Mouse (Mus musculus): Measurements from ENCODE around the gene Smim27.
"Not testable (repeated sequence)": the region's sequence is repeated elsewhere in the genome, so short reads cannot be mapped to it uniquely, and the experiment has no call there.

Smim27 gene

DNA sequence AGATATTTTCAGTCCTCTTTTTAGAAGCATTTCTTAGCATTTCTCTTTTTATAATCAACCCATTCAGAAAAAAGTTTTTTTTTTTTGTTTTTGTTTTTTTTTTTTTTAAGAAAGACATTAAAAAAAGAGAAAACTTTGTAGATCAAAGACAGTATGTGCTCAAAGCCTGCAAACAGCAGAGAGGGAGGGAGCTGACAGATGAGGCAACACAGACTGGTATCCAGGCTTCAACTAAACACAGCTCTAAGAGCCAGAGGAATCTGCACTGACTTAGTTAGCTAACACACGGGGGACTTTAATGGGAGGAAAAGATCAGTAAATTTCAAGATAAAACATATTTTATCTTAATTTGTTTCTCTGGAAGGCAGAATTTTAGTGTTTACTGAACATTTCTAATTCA lies 5.1 kb upstream of the Smim27 start:
- no peak for DNase-seq (ENCODE audit: low spot score)

DNA sequence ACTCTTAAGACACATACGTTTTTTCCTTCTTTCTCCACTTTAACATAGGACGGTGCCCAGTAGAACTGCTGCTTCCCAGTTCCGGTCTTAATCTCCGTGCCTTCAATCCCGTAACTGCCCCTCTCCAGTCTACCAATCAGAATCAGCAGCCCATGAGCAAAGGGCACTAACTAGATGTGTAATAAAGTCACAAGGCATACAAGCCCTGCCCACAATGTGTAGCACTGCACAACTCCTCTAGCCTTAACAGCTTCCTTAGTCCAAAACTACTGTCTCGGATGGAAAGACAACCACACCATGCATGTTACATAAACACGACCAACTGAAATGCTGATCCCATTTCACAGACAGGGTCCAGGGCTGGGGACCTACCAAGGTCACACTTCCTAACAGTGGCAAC lies 1.7 kb upstream of the Smim27 start:
- DNase-seq (ENCODE audit: low spot score) = peak; percentile 56

DNA sequence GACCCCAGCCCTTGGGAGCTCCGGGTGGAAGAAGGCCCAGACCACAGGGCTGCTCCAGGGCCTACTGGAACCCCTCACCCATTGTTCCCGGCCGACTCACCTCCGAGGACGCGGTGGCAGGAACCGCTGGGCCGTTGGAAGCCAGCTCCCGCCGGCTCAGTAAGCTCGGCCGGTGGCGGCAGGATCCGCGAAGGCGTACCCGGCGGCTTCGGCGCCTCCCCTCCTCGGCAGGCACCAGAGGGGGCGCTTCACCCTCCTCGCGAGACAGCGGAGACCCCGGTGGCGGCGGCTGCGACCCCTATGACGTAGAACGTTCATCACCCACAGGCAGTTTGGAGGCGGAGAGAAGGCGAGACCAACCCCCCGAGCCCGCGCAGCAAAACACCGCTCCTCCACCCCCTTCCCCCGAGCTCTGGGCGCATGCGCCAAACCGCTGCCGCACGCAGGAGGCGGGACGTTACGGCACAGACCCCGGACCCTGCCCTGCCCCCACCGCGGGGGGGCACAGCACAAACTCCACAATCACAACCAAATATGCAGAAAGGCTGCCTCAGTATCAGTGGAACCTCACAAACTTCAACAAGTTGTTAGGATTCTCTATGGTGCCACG lies 1.1 kb upstream of the Smim27 start:
- peak; percentile 88 for DNase-seq (ENCODE audit: low spot score)

DNA sequence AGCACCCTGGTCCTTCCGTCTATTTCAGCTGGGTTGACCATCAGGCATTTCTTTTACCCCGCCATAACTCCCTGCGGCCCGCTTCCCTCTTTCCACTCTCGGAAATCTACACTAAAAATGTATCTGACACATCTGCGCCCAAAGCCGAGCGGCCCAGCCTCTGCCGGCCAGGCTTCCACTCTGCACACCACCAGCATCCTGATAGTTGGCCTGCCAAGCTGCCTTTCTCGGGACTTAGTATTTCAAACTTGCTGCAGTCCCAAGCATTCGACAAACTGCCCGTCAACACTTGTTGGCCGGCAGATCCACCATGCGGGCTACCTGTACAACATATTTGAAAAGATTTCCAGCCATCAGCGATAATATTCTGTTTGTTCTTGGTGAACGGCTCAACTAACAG lies 544 bp upstream of the Smim27 start:
- no peak for DNase-seq (ENCODE audit: low spot score)

DNA sequence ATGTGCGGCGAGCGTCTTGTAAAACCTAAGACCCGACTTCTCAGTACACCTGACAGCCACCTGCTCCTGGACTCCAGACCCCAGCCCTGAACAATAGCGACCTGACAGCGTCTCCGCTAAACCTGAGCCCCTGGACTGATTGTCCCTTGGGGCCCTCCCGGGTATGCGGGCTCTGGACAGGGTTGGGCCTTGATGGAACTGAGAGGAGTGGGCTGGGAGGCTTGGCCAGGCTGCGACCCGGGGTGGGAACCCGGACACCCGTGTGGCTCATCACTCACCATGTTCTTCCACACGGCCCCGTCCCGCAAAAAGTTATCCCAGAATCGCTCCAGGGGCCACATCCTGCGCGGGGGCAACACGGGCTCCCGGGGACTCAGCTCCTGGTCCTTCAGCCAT lies 9.5 kb downstream of the Smim27 start:
- DNase-seq (ENCODE audit: low spot score) = no peak

DNA sequence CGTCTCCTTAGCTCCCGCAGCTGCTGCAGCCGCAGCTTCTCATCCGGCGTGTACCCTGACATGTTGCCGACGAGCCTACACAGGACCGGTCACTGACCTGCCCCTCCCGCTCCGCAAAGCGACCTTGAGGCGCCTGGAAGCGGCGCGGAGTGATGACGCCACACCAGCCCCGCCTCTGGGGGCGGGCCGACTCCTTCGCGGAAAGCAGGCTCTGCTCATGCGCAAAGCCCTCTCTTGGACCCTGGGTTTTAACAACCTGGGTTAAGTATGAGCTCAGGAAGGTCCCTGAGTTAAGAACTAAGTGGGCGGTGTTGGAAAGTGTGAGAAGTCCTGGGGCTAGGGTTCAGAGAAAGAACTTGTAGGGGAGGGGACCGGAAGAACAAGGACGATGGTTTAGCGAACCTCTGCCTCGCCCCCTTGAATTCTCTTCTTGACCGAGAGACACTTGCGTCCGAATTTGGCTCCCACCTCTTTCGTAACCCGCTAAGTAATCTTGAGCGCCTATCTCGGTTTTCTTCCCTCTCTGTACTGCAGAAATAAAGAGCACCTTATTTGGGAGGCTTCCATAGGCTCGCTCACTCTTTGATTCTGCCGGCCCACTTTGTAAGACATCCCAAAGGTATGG lies 10.0 kb downstream of the Smim27 start, which contains the start of gene Ndufb6:
Gene Ndufb6 (minus strand): TSS at position 146 of the 625 bp plus-strand sequence.
- DNase-seq (ENCODE audit: low spot score) = peak; percentile 91

DNA sequence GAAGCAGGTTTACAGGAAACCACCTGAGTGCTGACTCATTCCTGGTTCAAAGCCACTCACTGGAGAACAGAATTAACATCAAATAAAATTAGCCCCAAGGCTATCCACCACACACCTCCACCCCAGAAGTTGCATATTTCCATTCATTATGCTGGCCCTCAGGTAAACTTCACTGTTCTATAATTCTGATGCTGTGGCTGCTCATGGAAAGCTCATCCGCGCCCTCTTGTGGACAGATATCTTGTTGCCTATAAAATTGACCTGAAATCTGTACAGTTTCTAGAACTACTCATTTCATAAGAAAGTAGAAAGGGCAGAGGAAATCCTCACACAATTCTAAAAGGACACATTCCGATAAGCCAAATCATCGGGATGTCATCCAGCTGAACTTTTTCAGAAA lies 16.2 kb downstream of the Smim27 start:
- DNase-seq (ENCODE audit: low spot score) = peak; percentile 83

DNA sequence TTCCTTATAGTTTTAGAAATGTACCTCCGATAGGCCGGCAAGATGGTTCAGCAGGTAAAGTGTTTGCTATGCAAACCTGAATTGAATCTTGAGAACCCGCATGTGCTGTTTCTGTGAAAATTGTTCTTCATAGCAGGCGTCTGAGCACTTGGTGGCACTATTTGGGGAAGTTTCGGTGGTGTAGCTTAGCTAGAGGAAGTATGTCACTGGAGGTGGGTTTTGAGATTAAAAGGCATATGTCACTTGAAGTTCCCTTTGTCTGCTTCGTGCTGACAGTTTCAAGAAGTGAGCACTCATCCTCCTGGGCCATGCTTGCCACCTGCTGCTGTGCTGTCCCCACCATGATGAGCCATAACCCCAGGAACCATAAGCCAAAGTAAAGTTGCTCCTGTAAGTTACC lies 18.0 kb downstream of the Smim27 start:
- no peak for DNase-seq (ENCODE audit: low spot score)

DNA sequence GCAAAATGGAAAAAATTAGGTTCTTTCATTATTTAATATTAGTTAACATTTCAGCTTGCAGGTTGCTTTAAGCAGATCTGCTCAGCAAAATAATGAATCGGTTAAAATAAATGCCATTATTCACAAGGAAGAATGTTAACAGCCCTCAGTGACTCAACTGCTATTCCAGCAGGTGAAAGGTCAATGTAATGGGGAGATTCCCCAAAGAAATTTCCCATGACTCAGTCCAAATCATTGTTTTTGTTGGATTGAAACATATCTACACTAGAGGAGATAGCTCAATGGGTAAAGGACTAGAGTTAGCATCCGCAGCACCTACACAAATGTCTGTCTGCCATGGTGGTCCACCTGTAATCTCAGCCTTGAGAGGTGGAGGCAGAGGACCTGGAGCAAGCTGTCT lies 19.7 kb downstream of the Smim27 start:
- peak; percentile 35 for DNase-seq (ENCODE audit: low spot score)

DNA sequence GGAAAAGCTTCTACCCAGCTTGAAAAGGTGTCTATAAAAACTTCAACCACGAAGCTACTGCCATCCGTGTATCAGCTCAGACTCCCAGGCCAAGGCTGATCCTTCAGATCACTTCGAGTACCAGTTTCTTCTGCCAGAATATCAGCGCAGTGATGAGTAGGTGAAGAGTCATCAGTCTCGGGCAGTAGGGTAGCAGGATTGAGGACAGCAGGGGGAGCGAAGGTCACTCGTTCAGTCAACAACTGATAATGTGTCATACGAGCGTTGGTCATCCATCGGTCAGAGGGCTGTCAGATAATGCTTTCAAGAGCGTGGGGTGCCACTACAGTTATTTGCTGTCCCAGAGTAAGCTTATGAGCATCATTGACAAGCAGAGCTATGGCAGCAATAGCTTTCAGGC lies 22.1 kb downstream of the Smim27 start:
- not testable (repeated sequence) for DNase-seq (ENCODE audit: low spot score)

DNA sequence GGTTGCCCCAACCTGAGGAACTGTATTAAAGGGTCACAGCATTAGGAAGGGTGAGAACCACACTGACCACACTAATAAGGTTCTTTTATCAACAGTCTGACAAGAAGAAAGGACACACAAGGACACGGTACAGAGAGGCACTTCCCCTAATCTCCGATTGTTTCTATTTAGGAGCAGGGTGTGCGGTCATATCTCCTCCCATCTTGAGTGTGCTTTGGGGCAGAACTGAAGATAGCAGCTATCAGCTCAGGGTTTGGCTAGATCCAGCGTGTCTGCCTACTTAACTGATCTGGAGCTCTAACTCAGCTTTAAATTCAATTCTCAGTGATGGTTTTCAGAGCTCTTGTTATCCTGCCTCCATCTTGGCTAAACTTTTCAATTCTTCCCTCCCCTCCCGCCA lies 29.8 kb downstream of the Smim27 start:
- DNase-seq (ENCODE audit: low spot score) = no peak

DNA sequence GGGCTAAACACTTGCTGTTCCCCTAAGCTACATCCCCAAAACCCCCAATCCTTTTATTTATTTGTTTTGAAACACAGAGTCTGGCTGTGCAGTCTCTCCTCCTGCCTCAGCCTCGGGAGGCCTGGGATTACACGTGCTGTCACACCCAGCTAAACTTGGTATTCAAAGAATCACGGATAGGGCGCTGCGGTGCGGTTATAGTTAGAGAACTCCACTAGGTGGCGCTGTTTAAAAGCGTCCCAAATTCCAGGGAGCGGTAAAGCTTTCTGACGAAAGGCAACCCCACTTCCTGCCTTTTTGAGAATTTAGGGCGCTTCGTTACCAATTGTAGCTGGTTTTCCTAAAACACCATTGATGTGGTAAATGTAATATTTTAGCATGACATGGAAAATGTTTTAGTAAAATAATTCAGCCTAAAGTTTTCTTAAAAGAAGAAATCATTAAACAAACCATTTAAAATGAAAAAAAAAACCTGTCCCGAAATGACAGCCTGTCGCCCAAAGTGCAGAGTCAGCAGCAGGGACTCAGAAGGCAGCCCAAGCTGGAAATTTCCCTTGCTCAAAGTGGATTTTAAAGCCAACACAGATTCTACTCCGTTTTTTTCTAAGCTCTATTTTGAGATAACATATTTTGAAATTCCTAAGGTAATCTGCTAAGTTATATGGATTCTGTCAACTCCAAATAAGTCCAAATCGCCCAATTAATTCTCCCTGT lies 31.9 kb downstream of the Smim27 start:
- peak; percentile 70 for DNase-seq (ENCODE audit: low spot score)

DNA sequence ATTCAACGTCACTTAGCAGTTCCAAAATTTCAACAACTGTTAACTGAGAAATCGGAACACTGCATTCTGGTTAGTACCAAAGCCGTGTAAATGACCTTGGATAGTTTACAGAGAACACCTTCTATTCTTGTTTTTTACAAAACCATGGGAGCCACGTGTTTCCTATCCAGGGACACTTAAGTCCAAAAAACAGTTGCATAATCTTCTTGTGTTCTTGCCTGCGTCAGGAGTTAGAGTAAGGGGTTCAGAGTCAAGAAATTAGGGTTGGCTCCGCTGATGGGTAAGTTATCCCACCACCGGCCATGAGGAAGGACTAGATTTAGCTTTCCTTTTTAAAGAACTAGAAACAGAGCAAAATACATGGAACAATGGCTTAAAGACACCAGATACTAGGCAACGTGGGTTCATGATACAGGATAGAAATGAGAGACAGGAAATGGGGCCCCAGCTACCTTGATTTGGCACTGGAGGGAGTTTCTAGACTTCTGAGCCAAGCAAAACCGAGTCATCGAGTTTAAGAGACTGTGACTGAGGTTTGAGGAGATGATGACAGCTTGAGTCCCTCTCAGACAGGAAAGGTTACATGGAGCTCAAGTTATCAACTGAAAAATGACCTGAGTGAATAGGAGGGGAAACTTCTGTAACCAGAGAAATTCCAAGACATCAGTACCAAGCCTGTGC lies 33.2 kb downstream of the Smim27 start:
- no peak for DNase-seq (ENCODE audit: low spot score)

DNA sequence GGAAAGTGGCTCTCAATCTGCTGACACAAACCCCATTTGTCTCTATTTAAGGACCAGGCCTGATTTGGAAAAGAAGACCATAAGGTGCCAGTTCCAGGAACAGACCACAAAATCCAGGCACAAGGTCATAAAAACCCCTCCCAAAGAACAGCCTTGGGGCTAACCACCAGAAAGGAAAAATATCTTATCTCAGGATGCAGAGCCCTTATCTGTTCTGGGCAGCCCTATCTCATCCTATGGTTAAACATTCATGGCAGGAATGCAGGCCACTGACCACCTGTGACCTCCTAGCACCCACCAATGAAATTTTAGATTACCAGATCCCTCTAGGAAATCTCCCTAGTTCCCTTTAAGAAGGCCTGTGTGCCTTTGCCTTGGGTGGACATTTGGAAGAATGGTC lies 40.3 kb downstream of the Smim27 start:
- no peak for DNase-seq (ENCODE audit: low spot score)

DNA sequence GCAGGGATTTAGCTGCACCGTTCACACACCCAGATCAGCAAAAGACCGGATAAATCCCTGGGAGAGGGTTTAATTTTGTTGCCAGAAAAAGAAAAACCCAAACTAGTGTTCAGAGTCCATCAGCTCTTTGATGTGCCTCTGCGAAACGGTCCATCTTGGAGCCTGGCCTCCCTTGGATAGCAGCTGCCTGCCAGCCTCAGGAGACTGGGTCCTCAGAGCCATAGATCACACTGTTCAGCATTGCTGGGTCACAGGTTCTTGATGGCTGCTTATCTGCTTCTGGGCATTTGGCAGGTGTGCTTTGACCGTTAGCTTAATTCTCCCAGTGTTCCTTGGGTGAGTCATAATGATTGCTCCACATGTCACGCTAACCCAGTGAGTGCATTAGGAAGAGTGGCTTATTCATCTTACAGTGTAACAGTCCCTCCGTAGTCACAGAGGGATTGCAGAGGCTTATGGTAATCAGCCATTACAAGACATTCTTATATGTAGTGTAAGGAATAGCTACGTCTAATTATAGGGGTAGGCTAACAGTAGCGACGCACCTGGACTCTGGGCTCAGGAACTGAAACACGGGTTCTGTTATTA lies 41.5 kb downstream of the Smim27 start:
- DNase-seq (ENCODE audit: low spot score) = no peak

DNA sequence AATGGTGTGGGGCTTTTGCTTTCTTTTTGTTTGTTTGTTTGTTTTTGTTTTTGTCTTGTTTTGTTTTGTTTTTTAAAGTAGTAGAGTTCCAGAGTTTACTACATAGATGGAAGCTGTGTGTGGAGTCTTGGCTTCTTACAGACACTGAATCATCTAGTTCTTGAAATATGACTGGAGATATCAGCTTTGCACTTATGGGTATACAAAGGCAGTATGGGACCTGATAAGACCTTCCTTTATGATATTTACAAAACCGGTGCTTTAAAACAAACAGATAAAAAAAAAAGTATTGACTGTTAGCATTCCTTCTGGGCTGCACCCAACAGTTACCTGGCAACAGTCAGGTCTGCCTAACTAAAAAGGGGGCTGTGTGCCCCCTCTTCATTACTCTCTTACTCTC lies 42.8 kb downstream of the Smim27 start:
- no peak for DNase-seq (ENCODE audit: low spot score)

DNA sequence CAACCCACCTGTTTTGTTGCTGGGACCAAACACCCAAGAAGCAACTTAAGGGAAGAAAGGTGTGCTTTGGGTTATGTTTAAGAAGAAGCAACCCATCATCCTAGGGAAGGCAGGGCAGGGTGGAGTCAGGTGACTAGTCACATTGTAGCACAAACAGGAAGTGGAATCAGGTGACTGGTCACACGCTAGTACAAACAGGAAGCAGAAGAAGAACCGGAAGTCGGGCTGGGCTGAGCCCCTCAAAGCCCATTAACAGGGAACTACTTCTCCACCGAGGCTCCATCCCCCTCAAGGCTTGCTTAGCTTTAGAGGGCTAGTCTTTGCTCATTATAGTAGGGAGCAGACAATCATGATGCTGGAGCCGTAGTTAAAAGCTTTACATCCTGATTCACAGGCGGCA lies 43.6 kb downstream of the Smim27 start:
- no peak for DNase-seq (ENCODE audit: low spot score)

DNA sequence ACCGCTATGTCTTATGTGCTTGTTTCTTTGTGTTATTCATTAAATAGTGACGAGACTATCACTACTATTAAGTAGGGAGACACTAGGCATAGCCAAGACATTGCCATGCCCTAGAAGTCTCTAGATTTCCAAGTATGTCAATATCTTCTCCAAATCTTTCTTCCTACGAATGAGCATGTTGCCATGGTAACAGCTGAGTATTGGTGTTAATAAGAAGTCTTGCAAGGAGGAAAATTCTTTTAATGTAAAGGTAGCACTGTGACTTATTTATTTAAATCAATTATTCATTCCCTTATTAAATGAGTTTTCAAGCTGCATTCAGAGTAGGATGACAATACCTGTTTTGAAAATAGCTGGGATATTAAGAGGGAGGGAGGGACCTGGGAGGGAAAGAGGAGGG lies 48.0 kb downstream of the Smim27 start:
- DNase-seq (ENCODE audit: low spot score) = no peak
